Mouse (Mus musculus): Measurements from ENCODE around the gene 2410137M14Rik.
"Not testable (repeated sequence)": the region's sequence is repeated elsewhere in the genome, so short reads cannot be mapped to it uniquely, and the experiment has no call there.

GRCm38 (mm10) chr17:37019242-37019641 lies 38.2 kb upstream of the 2410137M14Rik start:
- TF ChIP-seq GATA1 (IDR thresholded peaks at IDR 0.05; ENCODE audit: borderline replicate concordance, low read length); FLI1 (IDR thresholded peaks at IDR 0.05; ENCODE audit: low read length): not testable (repeated sequence)
